Mouse (Mus musculus): ENCODE measurements around the gene Rack1. TPM values are rescaled to one million over a fixed set of nuclear protein-coding genes. Genes with fewer than 3 reads are reported as not detected.
"Not testable (repeated sequence)": the region's sequence is repeated elsewhere in the genome, so short reads cannot be mapped to it uniquely, and the experiment has no call there.

The Rack1 gene
- polyA plus RNA-seq, 1 experiment from 2014 or later: 565 TPM

DNA sequence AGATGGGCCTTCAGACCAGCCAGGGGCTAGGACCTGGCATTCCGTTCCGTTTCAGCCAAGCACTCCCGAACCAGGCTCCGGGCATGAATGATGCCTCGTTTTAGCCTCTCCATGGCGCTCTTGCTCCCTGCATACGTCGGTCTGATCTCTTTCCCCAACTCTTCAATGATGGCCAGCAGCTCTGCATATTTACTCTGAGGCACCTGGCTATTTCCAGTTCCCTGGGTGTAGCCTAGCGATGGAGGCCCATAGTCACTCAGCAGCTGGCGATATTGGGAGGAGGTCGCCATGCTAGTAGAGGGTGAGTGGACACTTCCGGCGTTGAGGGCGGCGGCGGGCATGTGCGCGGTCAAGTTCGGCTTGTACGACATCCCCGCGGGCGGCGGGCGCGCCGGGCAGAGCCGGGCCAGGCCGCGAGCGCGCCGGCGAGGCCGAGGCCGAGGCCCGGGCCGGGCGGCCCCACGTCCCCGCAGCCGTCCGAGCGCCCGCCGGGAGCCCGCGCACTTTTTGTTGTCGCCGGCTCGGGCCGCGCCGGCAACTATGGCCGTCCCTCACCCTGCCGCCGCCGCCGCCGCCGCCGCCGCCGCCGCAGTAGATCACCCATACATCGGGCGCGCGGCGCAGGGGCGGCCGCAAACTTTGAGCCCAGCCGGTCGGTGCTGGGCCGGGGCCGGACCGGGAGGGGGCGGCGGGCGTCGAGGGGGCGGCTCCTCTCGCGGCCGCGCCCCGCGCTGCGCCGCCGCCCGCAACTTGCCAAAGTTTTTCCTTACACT is 26.0 kb downstream of the Rack1 start, which contains the start of the genes Trim7 and Gm12184:
Gene Trim7, plus strand, starts transcription at position 162 of the 773 bp plus-strand sequence.
Gene Gm12184, minus strand, starts transcription at position 677 of the 773 bp plus-strand sequence.
- peaks cover 29% of the 10 kb centered on the region for H3K27me3 ChIP-seq
- not testable (repeated sequence) for H3K36me3 ChIP-seq (replicated peaks); H3K9me3 ChIP-seq
- WGBS: under 1% methylated on average over 32 of the region's 92 CpGs
- peak within 1 kb of the TSS; percentile 43 for H3K4me3 ChIP-seq (replicated peaks)
- H3K27ac ChIP-seq: peak within 1 kb of the TSS; percentile 50; the same call in 1 of the 2 replicates
- H3K4me1 ChIP-seq: peaks cover 12% of the 10 kb centered on the region
- H3K9ac ChIP-seq: peak within 1 kb of the TSS; percentile 50; the same call in 1 of the 2 replicates
- ATAC-seq (ENCODE audit: low FRiP score): peak; percentile 81
- peak within 1 kb of the TSS; percentile 58 for H3K4me2 ChIP-seq

- H3K9ac ChIP-seq: peak overlapping the region; percentile 50; the same call in 1 of the 2 replicates
- peaks cover 12% of the 10 kb centered on the region for H3K4me1 ChIP-seq
- H3K36me3 ChIP-seq (replicated peaks): no peaks in the 10 kb centered on the region
- H3K4me2 ChIP-seq: peak overlapping the region; percentile 58
- ATAC-seq (ENCODE audit: low FRiP score): no peak; the same call in 1 of the 2 replicates
- H3K27me3 ChIP-seq: peaks cover 29% of the 10 kb centered on the region
- WGBS: 2% methylated on average over 6 of the region's 6 CpGs
- H3K4me3 ChIP-seq (replicated peaks): peak overlapping the region; percentile 43
- H3K27ac ChIP-seq: 0 out of 2 replicates have a peak overlapping the region, but pooled peaks have one; percentile 50
- no peaks in the 10 kb centered on the region for H3K9me3 ChIP-seq
These were observed 26.6 kb downstream of the Rack1 start for GRCm38 (mm10) chr11:48826752-48827096.

- Histone ChIP-seq H3K27ac (no peak overlapping the region), H3K4me3 (replicated peaks) (no peak overlapping the region), H3K27me3 (peaks cover 24% of the 10 kb centered on the region), H3K36me3 (replicated peaks) (no peaks in the 10 kb centered on the region), H3K4me1 (peaks cover 12% of the 10 kb centered on the region), H3K4me2 (no peak overlapping the region), H3K9me3 (no peaks in the 10 kb centered on the region), H3K9ac (no peak overlapping the region)
- ATAC-seq (ENCODE audit: low FRiP score): no peak
- 78% methylated on average over 6 of the region's 6 CpGs for WGBS
These were observed 27.8 kb downstream of the Rack1 start for GRCm38 (mm10) chr11:48827926-48828325.

DNA sequence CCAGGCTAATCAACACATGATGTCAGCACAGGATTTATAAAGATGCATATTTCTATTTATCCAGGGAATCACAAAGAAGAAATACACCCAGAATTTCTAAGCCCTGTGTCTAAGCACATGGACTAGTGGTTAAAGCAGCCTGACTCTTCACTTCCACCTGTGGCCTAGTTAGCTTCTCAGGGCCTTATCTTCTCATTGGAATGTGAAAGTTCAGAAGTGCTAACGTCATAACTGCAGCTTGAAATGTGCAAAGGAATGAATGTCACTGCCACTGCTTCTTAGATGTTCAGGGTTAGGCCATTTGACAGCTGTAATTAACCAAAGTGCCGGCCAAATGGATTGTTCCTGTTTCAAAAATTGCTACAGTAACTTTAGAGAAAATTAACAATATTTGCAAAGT is 30.1 kb downstream of the Rack1 start:
- Histone ChIP-seq H3K9me3 (no peaks in the 10 kb centered on the region), H3K4me1 (peaks cover 2% of the 10 kb centered on the region), H3K4me3 (replicated peaks) (no peak overlapping the region), H3K27ac (no peak overlapping the region), H3K4me2 (no peak overlapping the region), H3K27me3 (peaks cover 13% of the 10 kb centered on the region; the same call in 1 of the 2 replicates), H3K36me3 (replicated peaks) (no peaks in the 10 kb centered on the region), H3K9ac (no peak overlapping the region)
- ATAC-seq (ENCODE audit: low FRiP score): no peak
- 79% methylated on average over 2 of the region's 2 CpGs for WGBS

DNA sequence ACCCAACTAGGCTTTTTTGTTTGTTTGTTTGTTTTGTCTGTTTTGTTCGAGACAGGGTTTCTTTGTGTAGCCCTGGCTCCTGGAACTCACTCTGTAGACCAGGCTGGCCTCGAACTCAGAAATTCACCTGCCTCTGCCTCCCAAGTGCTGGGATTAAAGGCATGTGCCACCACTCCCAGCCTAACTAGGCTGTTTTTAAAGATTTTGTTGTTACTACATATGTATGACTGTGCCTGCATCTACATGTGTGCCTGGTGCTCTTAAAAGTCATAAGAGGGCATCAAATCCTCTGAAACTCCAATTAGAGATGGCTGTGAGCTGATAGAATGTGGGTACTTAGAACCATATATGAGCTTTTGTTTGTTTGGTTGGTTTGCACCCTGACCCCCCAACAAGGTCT is 31.1 kb downstream of the Rack1 start:
- 88% methylated on average over 2 of the region's 2 CpGs for WGBS
- no peak overlapping the region for H3K4me2 ChIP-seq
- H3K4me3 ChIP-seq (replicated peaks): no peak overlapping the region
- H3K9me3 ChIP-seq: no peaks in the 10 kb centered on the region
- peaks cover 22% of the 10 kb centered on the region for H3K27me3 ChIP-seq
- ATAC-seq (ENCODE audit: low FRiP score): no peak
- H3K27ac ChIP-seq: no peak overlapping the region
- H3K9ac ChIP-seq: no peak overlapping the region
- peaks cover 2% of the 10 kb centered on the region for H3K4me1 ChIP-seq
- no peaks in the 10 kb centered on the region for H3K36me3 ChIP-seq (replicated peaks)

DNA sequence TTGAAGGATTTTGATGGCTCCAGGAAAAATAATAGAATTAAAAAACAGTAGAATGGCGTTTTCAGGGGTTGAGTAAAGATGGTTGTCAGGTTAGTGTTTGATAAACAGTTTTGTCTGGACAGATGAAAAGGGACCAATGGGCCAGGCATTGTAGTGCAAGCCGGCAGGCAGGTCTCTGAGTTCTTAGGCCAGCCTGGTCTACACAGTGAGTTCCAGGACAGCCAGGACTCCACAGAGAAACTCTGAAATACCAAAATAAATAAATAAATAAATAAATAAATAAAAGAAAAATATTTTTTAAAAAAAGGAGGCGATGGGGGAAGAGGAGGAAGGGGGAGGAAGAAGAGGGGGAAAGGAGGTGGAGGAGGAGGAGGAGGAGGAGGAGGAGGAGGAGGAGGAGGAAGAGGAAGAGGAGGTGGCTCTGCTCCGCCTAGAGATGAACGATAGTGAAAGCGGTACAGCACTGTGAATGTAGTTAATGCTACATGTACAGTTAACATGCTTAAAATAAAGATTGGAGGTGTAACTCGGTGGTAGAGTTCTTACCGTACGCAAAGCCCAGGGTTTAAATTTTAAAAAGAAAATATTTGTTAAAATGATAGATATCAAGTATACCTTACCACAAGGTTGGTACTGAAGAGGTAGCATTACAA is 33.1 kb downstream of the Rack1 start:
- Histone ChIP-seq H3K36me3 (replicated peaks) (no peaks in the 10 kb centered on the region), H3K27ac (no peak overlapping the region), H3K9me3 (no peaks in the 10 kb centered on the region), H3K4me3 (replicated peaks) (peak overlapping the region; percentile 53), H3K4me2 (peak overlapping the region; percentile 52), H3K27me3 (peaks cover 26% of the 10 kb centered on the region), H3K9ac (no peak overlapping the region), H3K4me1 (peaks cover 8% of the 10 kb centered on the region)
- 40% methylated on average over 9 of the region's 9 CpGs for WGBS
- ATAC-seq (ENCODE audit: low FRiP score): no peak

- H3K27me3 ChIP-seq: peaks cover 22% of the 10 kb centered on the region
- peak overlapping the region; percentile 52 for H3K4me2 ChIP-seq
- ATAC-seq (ENCODE audit: low FRiP score): peak; percentile 88
These were observed 33.9 kb downstream of the Rack1 start for GRCm38 (mm10) chr11:48833731-48834639.

GRCm38 (mm10) chr11:48835923-48836322 is 35.8 kb downstream of the Rack1 start:
- Histone ChIP-seq H3K4me1 (peaks cover 14% of the 10 kb centered on the region), H3K4me3 (replicated peaks) (no peak overlapping the region), H3K9me3 (no peaks in the 10 kb centered on the region), H3K9ac (no peak overlapping the region), H3K4me2 (no peak overlapping the region), H3K27me3 (peaks cover 35% of the 10 kb centered on the region), H3K27ac (no peak overlapping the region), H3K36me3 (replicated peaks) (no peaks in the 10 kb centered on the region)
- ATAC-seq (ENCODE audit: low FRiP score): no peak
- WGBS: 76% methylated on average over 6 of the region's 6 CpGs

More at GRCm38 (mm10) chr11:48833731-48834639, 33.9 kb downstream of the Rack1 start:
- Histone ChIP-seq H3K4me3 (replicated peaks) (peak overlapping the region; percentile 53), H3K4me1 (peaks cover 14% of the 10 kb centered on the region), H3K9me3 (no peaks in the 10 kb centered on the region), H3K27ac (peak overlapping the region; percentile 56; the same call in 1 of the 2 replicates), H3K9ac (peak overlapping the region; percentile 56), H3K36me3 (replicated peaks) (no peaks in the 10 kb centered on the region)
- under 1% methylated on average over 30 of the region's 30 CpGs for WGBS

GRCm38 (mm10) chr11:48836990-48837309 is 36.8 kb downstream of the Rack1 start:
- H3K27me3 ChIP-seq: peaks cover 35% of the 10 kb centered on the region
- 0 out of 2 replicates have a peak overlapping the region, but pooled peaks have one; percentile 59 for H3K27ac ChIP-seq

DNA sequence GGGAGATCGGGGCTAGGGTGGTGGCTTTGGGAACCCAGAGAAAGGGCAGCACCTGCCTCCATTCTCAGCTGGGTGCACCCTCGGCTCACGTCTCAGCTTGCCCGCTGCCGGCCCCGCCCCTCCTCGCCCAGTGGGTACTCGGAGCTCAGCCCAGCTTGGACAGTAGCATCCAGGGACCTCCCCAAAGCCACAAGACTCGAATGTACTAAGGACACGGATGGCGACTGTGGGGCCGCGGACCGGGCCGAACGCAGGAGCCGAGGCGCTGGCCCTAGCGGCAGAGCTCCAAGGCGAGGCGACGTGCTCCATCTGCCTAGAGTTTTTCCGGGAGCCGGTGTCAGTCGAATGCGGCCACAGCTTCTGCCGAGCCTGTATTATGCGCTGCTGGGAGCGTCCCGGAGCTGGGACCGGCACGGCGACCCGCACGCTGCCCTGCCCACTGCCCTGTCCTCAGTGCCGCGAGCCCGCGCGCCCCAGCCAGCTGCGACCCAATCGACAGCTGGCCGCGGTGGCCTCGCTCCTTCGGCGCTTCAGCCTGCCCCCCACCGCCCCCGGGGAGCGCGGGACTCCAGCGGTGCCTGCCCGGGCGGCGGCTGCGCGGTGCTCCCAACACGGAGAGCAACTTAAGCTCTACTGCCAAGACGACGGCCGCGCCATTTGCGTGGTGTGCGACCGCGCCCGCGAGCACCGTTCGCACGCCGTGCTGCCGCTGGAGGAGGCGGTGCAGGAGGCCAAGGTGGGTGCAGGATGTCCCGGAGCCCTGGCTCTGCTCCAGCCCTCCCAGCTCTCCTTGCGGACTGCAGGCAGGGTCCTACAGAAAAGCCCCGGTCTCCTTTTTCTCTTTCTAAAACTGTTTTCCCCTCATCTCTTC is 37.4 kb downstream of the Rack1 start:
- peak overlapping the region; percentile 59; the same call in 1 of the 2 replicates for H3K27ac ChIP-seq
- no peaks in the 10 kb centered on the region for H3K9me3 ChIP-seq
- WGBS: under 1% methylated on average over 77 of the region's 77 CpGs
- H3K9ac ChIP-seq: peak overlapping the region; percentile 73
- H3K4me2 ChIP-seq: peak overlapping the region; percentile 83
- no peaks in the 10 kb centered on the region for H3K36me3 ChIP-seq (replicated peaks)
- peaks cover 35% of the 10 kb centered on the region for H3K27me3 ChIP-seq
- peaks cover 14% of the 10 kb centered on the region for H3K4me1 ChIP-seq
- ATAC-seq (ENCODE audit: low FRiP score): peak; percentile 42
- H3K4me3 ChIP-seq (replicated peaks): peak overlapping the region; percentile 89

More at GRCm38 (mm10) chr11:48836990-48837309, 36.8 kb downstream of the Rack1 start:
- 5% methylated on average over 11 of the region's 11 CpGs for WGBS
- peak overlapping the region; percentile 83 for H3K4me2 ChIP-seq
- H3K36me3 ChIP-seq (replicated peaks): no peaks in the 10 kb centered on the region
- H3K4me1 ChIP-seq: peaks cover 14% of the 10 kb centered on the region
- peak; percentile 1; the same call in 1 of the 2 replicates for ATAC-seq (ENCODE audit: low FRiP score)
- no peaks in the 10 kb centered on the region for H3K9me3 ChIP-seq
- peak overlapping the region; percentile 89 for H3K4me3 ChIP-seq (replicated peaks)
- peak overlapping the region; percentile 73; the same call in 1 of the 2 replicates for H3K9ac ChIP-seq

All from forebrain, embryonic 12.5 days (tissue).